Mouse (Mus musculus): ENCODE data around the gene Pkd1l2. TPM values are rescaled to one million over a fixed set of nuclear protein-coding genes. Genes with fewer than 3 reads are reported as not detected.

Gene Pkd1l2
- polyA plus RNA-seq, 1 experiment from 2014 or later, result 0.03 TPM

DNA sequence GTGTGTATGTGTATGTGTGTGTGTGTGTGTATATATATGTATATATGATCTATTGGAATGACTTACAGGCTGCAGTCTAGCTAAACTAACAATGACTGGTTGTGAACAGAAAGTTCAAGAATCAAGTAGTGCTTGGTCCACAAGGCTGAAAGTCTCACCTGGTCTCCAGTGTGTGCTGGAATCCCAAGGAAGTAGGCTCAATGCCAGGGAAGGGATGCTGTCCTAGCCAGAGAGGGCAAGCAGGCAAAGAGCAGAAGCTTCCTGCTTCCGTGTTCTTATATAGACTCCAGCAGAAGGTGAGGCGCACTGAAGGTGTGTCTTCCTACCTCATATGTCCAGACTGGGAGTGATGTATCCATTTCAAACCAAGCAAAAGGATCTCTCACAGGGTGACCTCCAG, 130.5 kb downstream of the Pkd1l2 start:
- WGBS (ENCODE audit: insufficient replicate concordance), result 93% methylated on average over 2 of the region's 2 CpGs
- no peak for ATAC-seq (replicated peaks; ENCODE audit: insufficient number of reproducible peaks, low FRiP score, low TSS enrichment)
- Histone ChIP-seq H3K27me3 (ENCODE audit: control insufficient read depth, insufficient read depth, low read length) (no peaks in the 10 kb centered on the region), H3K9ac (ENCODE audit: low read depth, low read length) (no peak overlapping the region), H3K4me3 (ENCODE audit: low read depth, low read length) (no peak overlapping the region), H3K4me1 (ENCODE audit: control insufficient read depth, insufficient read depth, low read length) (peaks cover 17% of the 10 kb centered on the region), H3K27ac (ENCODE audit: low read depth, low read length) (no peak overlapping the region), H3K9me3 (replicated peaks; ENCODE audit: control insufficient read depth, low read length) (no peaks in the 10 kb centered on the region), H3K4me2 (no peak overlapping the region), H3K36me3 (ENCODE audit: control insufficient read depth, insufficient read depth, low read length) (peaks cover 14% of the 10 kb centered on the region)

DNA sequence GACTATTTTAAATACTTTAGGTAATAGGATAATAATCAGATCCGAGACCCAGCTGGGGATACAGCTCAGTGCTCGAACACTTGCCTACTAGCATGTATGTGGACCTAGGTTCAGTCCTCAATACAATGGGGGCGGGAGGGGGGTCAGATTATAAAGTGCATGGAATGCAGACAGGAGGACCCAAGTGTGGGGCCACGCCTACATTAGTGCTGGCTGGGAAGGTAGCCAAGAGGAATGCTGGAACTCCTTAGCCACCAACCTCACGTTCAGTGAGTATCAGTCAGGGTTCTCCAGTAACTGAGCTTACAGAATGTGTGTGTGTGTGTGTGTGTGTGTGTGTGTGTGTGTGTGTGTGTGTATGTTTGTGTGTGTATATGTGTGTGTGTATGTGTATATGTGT, 130.9 kb downstream of the Pkd1l2 start:
- no peaks in the 10 kb centered on the region for H3K9me3 ChIP-seq (replicated peaks; ENCODE audit: control insufficient read depth, low read length)
- peaks cover 14% of the 10 kb centered on the region for H3K36me3 ChIP-seq (ENCODE audit: control insufficient read depth, insufficient read depth, low read length)
- peaks cover 21% of the 10 kb centered on the region for H3K4me1 ChIP-seq (ENCODE audit: control insufficient read depth, insufficient read depth, low read length)
- 63% methylated on average over 5 of the region's 5 CpGs for WGBS (ENCODE audit: insufficient replicate concordance)
- H3K27ac ChIP-seq (ENCODE audit: low read depth, low read length), result no peak overlapping the region
- no peak for ATAC-seq (replicated peaks; ENCODE audit: insufficient number of reproducible peaks, low FRiP score, low TSS enrichment)
- no peak overlapping the region for H3K9ac ChIP-seq (ENCODE audit: low read depth, low read length)
- H3K27me3 ChIP-seq (ENCODE audit: control insufficient read depth, insufficient read depth, low read length), result no peaks in the 10 kb centered on the region
- H3K4me3 ChIP-seq (ENCODE audit: low read depth, low read length), result no peak overlapping the region
- H3K4me2 ChIP-seq, result no peak overlapping the region

GRCm38 (mm10) chr8:116947589-116947988, 134.7 kb downstream of the Pkd1l2 start:
- Histone ChIP-seq H3K4me2 (no peak overlapping the region; the same call in 1 of the 2 replicates), H3K9me3 (replicated peaks; ENCODE audit: control insufficient read depth, low read length) (no peaks in the 10 kb centered on the region), H3K4me3 (ENCODE audit: low read depth, low read length) (no peak overlapping the region), H3K27ac (ENCODE audit: low read depth, low read length) (peak overlapping the region; percentile 46), H3K9ac (ENCODE audit: low read depth, low read length) (no peak overlapping the region), H3K4me1 (ENCODE audit: control insufficient read depth, insufficient read depth, low read length) (peaks cover 47% of the 10 kb centered on the region), H3K36me3 (ENCODE audit: control insufficient read depth, insufficient read depth, low read length) (no peaks in the 10 kb centered on the region), H3K27me3 (ENCODE audit: control insufficient read depth, insufficient read depth, low read length) (no peaks in the 10 kb centered on the region)
- ATAC-seq (replicated peaks; ENCODE audit: insufficient number of reproducible peaks, low FRiP score, low TSS enrichment), result no peak
- WGBS (ENCODE audit: insufficient replicate concordance), result 45% methylated on average over 7 of the region's 7 CpGs

DNA sequence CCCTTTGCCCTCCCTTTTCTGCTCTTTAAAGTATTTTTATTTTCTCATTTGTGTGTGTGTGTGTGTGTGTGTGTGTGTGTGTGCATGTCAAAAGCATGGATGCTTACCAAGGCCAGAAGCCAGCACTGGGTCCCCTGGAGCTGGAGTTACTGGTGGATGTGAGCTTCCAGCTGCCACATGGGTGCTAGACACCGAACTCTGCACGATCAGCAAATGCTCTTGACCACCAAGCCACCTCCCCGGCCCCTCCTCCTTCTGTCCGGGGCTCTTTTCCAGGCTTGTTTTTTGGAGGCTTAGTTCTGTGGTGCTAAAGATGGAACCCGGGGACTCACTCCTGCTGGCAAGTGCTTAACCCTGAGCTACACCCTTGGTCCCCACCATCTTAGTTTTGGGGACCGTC, 135.4 kb downstream of the Pkd1l2 start:
- Histone ChIP-seq H3K4me3 (ENCODE audit: low read depth, low read length) (peak overlapping the region; percentile 4; the same call in 1 of the 2 replicates), H3K9me3 (replicated peaks; ENCODE audit: control insufficient read depth, low read length) (no peaks in the 10 kb centered on the region), H3K4me1 (ENCODE audit: control insufficient read depth, insufficient read depth, low read length) (peaks cover 47% of the 10 kb centered on the region), H3K27me3 (ENCODE audit: control insufficient read depth, insufficient read depth, low read length) (no peaks in the 10 kb centered on the region), H3K4me2 (peak overlapping the region; percentile 57), H3K27ac (ENCODE audit: low read depth, low read length) (peak overlapping the region; percentile 73), H3K9ac (ENCODE audit: low read depth, low read length) (peak overlapping the region; percentile 16), H3K36me3 (ENCODE audit: control insufficient read depth, insufficient read depth, low read length) (no peaks in the 10 kb centered on the region)
- 65% methylated on average over 6 of the region's 6 CpGs for WGBS (ENCODE audit: insufficient replicate concordance)
- ATAC-seq (replicated peaks; ENCODE audit: insufficient number of reproducible peaks, low FRiP score, low TSS enrichment), result no peak

DNA sequence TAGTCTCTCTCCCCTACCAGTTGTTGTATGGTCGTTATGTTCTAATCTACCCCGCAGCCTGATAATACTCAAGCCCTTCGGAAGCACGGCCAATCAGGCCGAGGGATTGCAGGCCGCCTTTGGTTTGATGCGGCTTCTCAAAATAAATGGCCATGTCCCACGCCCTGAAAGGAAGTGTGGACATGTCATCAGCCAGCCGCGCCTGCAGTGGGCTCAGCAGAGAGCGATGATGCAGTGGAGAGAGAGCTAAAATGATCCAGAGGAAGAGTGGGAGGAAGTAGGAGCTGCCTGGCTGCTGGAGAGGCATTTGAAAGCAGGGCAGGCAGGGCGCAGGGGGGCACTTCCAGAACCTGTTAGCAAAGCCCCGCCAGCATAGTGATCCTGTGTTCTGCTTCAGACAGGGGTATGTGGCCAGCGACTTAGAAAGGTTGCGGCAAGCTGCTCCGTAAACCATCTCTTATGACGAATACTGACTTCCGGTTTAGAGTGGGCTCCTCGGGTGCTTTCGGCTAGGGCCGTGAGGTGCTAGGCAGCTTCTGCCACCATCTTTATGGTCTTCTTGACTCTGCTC, 135.9 kb downstream of the Pkd1l2 start:
- no peaks in the 10 kb centered on the region for H3K9me3 ChIP-seq (replicated peaks; ENCODE audit: control insufficient read depth, low read length)
- H3K9ac ChIP-seq (ENCODE audit: low read depth, low read length), result peak overlapping the region; percentile 16
- H3K4me3 ChIP-seq (ENCODE audit: low read depth, low read length), result peak overlapping the region; percentile 4; the same call in 1 of the 2 replicates
- 29% methylated on average over 21 of the region's 21 CpGs for WGBS (ENCODE audit: insufficient replicate concordance)
- peak overlapping the region; percentile 73 for H3K27ac ChIP-seq (ENCODE audit: low read depth, low read length)
- H3K4me1 ChIP-seq (ENCODE audit: control insufficient read depth, insufficient read depth, low read length), result peaks cover 46% of the 10 kb centered on the region
- 0 out of 2 replicates have a peak, but pooled peaks have one; percentile 20 for ATAC-seq (replicated peaks; ENCODE audit: insufficient number of reproducible peaks, low FRiP score, low TSS enrichment)
- H3K36me3 ChIP-seq (ENCODE audit: control insufficient read depth, insufficient read depth, low read length), result no peaks in the 10 kb centered on the region
- no peaks in the 10 kb centered on the region for H3K27me3 ChIP-seq (ENCODE audit: control insufficient read depth, insufficient read depth, low read length)
- peak overlapping the region; percentile 57 for H3K4me2 ChIP-seq

Other genes with a start within 250 kb of the Pkd1l2 start
- 102 and 113 TPM in 2 replicates for gene Cmc2, start 161.0 kb downstream of the Pkd1l2 start, polyA plus RNA-seq (2014; fragmentation: Nextera tagmentation; extraction: Ambion mirVana)
- 32.8 and 34.0 TPM in 2 replicates for gene Cenpn, start 160.7 kb downstream of the Pkd1l2 start, polyA plus RNA-seq (2014; fragmentation: Nextera tagmentation; extraction: Ambion mirVana)
- 8.9 and 10.5 TPM in 2 replicates for gene Atmin, start 139.1 kb downstream of the Pkd1l2 start, polyA plus RNA-seq (2014; fragmentation: Nextera tagmentation; extraction: Ambion mirVana)
- gene 1700030J22Rik, start 103.5 kb downstream of the Pkd1l2 start, polyA plus RNA-seq (2014; fragmentation: Nextera tagmentation; extraction: Ambion mirVana), result 0.66 and 0.83 TPM in 2 replicates
- gene Gcsh, start 88.9 kb downstream of the Pkd1l2 start, polyA plus RNA-seq (2014; fragmentation: Nextera tagmentation; extraction: Ambion mirVana), result 91.7 and 95.2 TPM in 2 replicates
- 0.08 and 0.49 TPM in 2 replicates for gene Bco1, start 13.4 kb upstream of the Pkd1l2 start, polyA plus RNA-seq (2014; fragmentation: Nextera tagmentation; extraction: Ambion mirVana)
- gene Gan, start 75.7 kb upstream of the Pkd1l2 start, polyA plus RNA-seq (2014; fragmentation: Nextera tagmentation; extraction: Ambion mirVana), result 1.4 and 1.7 TPM in 2 replicates
- gene Cmip, start 174.6 kb upstream of the Pkd1l2 start, polyA plus RNA-seq (2014; fragmentation: Nextera tagmentation; extraction: Ambion mirVana), result 8.6 and 9.2 TPM in 2 replicates